Mouse (Mus musculus) bone marrow, adult 2 months (tissue): ENCODE results near the gene Rbm17. TPM values are rescaled to one million over a fixed set of nuclear protein-coding genes. Genes with fewer than 3 reads are reported as not detected.

Source experiments
- H3K27ac ChIP-seq: fragments of 200-500 bp; 2 replicates; pipeline ENCODE4 v1.5.1; 2012; ENCODE audit warnings: low read depth, mild to moderate bottlenecking, control low read depth, inconsistent platforms, low read length; ENCODE audit not compliant: control insufficient read depth, poor library complexity, insufficient read depth
- H3K4me1 ChIP-seq: fragments of 200-500 bp; 2 replicates; pipeline ENCODE4 v1.6.1; 2011; ENCODE audit warnings: low read length; ENCODE audit not compliant: control insufficient read depth, insufficient read depth
- H3K4me3 ChIP-seq: fragments of 200-500 bp; replicated peaks from 2 replicates; pipeline ENCODE3; 2011; ENCODE audit warnings: mild to moderate bottlenecking, low read depth, low read length, control low read depth; ENCODE audit not compliant: control insufficient read depth
- CTCF ChIP-seq: fragments of 200-500 bp; IDR thresholded peaks from 2 replicates; pipeline ENCODE4 v1.5.1; 2011; ENCODE audit warnings: low read length, control low read depth; ENCODE audit not compliant: control insufficient read depth, insufficient read depth
- POLR2A ChIP-seq: fragments of 200-500 bp; IDR thresholded peaks from 2 replicates; pipeline ENCODE4 v1.6.1; 2011; ENCODE audit warnings: low read depth, mild to moderate bottlenecking, control low read depth, low read length, borderline replicate concordance; ENCODE audit not compliant: control insufficient read depth
- WGBS: fragments of 180-500 bp; shearing (Covaris S2); methylation state at CpG from one replicate; pipeline ENCODE4 v1.1.7; 2018; 5-methylcytosine and 5-hydroxymethylcytosine counted together
- polyA plus RNA-seq: library from polyadenylated mRNA; stranded (reverse); fragments of >200 nt; gene quantifications from 2 replicates; pipeline ENCODE4 v1.2.4, GENCODE M21; 2011; ENCODE audit warnings: low replicate concordance; ENCODE audit not compliant: missing spikeins, insufficient read depth, insufficient read length

Gene Rbm17
- polyA plus RNA-seq, 1 experiment, result 240 TPM

GRCm38 (mm10) chr2:11604911-11605310 is 958 bp upstream of the Rbm17 start:
- no peak for TF ChIP-seq POLR2A
- TF ChIP-seq CTCF, result no peak
- Histone ChIP-seq H3K27ac (no peak overlapping the region), H3K4me3 (no peak overlapping the region), H3K4me1 (no peaks in the 10 kb centered on the region; the same call in 1 of the 2 replicates)

- peak overlapping the region; percentile 65 for H3K27ac ChIP-seq
- peak overlapping the region; percentile 82 for H3K4me3 ChIP-seq
- no peaks in the 10 kb centered on the region; the same call in 1 of the 2 replicates for H3K4me1 ChIP-seq
- WGBS, result under 1% methylated on average over 78 of the region's 78 CpGs
- TF ChIP-seq POLR2A (peak; percentile 80; the same call in 1 of the 2 replicates), CTCF (peak; percentile 100)
These were observed 1.2 kb downstream of the Rbm17 start for GRCm38 (mm10) chr2:11602506-11603489.

DNA sequence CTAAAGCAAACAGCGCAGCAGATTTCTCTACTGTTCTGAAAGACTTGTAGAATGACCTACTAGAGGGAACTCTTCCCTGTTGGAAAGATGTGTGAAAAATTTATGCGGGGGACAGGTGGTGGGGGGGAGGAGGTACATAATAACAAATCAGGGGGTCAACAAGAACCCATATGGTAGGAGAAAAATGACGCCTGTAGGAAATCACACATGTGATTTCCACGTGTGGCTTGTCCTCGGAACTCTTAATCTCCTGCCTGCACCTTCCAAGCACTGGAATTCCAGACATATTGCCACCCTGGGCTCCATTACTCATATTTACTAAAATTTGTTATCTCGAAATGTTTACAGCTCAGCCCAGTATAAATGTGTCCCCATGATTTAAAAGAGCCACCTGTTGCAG is 2.2 kb downstream of the Rbm17 start:
- TF ChIP-seq CTCF, result no peak
- no peak for TF ChIP-seq POLR2A
- Histone ChIP-seq H3K27ac (no peak overlapping the region), H3K4me3 (no peak overlapping the region), H3K4me1 (no peaks in the 10 kb centered on the region; the same call in 1 of the 2 replicates)
- WGBS, result 85% methylated on average over 6 of the region's 6 CpGs

DNA sequence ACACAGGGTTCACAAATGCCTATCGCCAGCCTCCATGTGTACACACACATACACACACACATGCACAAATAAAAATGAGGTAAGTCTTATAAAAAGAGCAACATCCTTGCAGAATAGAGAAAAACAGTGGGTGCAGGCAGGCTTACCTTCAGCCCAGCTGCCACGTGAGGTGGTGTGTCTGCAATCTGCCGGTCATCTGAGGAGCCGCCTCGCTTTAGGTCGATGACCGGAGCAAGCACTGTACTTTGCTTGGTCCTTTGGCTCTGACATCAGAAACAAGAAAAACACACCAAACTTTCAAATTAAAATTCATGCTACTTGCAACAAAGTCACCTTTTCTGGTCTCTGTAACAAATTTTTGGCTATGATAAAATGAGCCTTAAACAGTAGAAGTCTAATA is 6.0 kb downstream of the Rbm17 start:
- Histone ChIP-seq H3K27ac (no peak overlapping the region), H3K4me1 (no peaks in the 10 kb centered on the region; the same call in 1 of the 2 replicates), H3K4me3 (no peak overlapping the region)
- TF ChIP-seq CTCF, result no peak
- no peak for TF ChIP-seq POLR2A
- 92% methylated on average over 7 of the region's 7 CpGs for WGBS

- WGBS, result 67% methylated on average over 2 of the region's 2 CpGs
- TF ChIP-seq CTCF (no peak), POLR2A (no peak)
- Histone ChIP-seq H3K4me3 (no peak overlapping the region), H3K4me1 (no peaks in the 10 kb centered on the region; the same call in 1 of the 2 replicates), H3K27ac (no peak overlapping the region)
These were observed 7.3 kb downstream of the Rbm17 start for GRCm38 (mm10) chr2:11596690-11597089.

GRCm38 (mm10) chr2:11587996-11588395 is 16.0 kb downstream of the Rbm17 start:
- Histone ChIP-seq H3K4me1 (peaks cover 1% of the 10 kb centered on the region; the same call in 1 of the 2 replicates), H3K4me3 (no peak overlapping the region), H3K27ac (no peak overlapping the region)
- TF ChIP-seq CTCF, result no peak
- TF ChIP-seq POLR2A, result no peak
- WGBS, result 53% methylated on average over 4 of the region's 4 CpGs

GRCm38 (mm10) chr2:11579399-11579798 is 24.6 kb downstream of the Rbm17 start:
- 87% methylated on average over 4 of the region's 4 CpGs for WGBS
- TF ChIP-seq POLR2A (no peak), CTCF (no peak)

GRCm38 (mm10) chr2:11578187-11578586 is 25.8 kb downstream of the Rbm17 start:
- Histone ChIP-seq H3K4me3 (no peak overlapping the region), H3K4me1 (no peaks in the 10 kb centered on the region; the same call in 1 of the 2 replicates), H3K27ac (no peak overlapping the region)
- 85% methylated on average over 6 of the region's 6 CpGs for WGBS
- TF ChIP-seq POLR2A, result no peak
- TF ChIP-seq CTCF, result no peak

More at GRCm38 (mm10) chr2:11579399-11579798, 24.6 kb downstream of the Rbm17 start:
- no peak overlapping the region for H3K4me3 ChIP-seq
- H3K27ac ChIP-seq, result no peak overlapping the region
- no peaks in the 10 kb centered on the region; the same call in 1 of the 2 replicates for H3K4me1 ChIP-seq

- no peaks in the 10 kb centered on the region; the same call in 1 of the 2 replicates for H3K4me1 ChIP-seq
- 50% methylated on average over 1 of the region's 1 CpGs for WGBS
These were observed 30.3 kb downstream of the Rbm17 start for GRCm38 (mm10) chr2:11573684-11574083.

More at GRCm38 (mm10) chr2:11573684-11574083, 30.3 kb downstream of the Rbm17 start:
- TF ChIP-seq CTCF (no peak), POLR2A (no peak)
- peak overlapping the region; percentile 50 for H3K27ac ChIP-seq
- H3K4me3 ChIP-seq, result no peak overlapping the region
